Mouse (Mus musculus) stomach, embryonic 14.5 days (tissue): ENCODE measurements around the gene Cldn5. TPM values are rescaled to one million over a fixed set of nuclear protein-coding genes. Genes with fewer than 3 reads are reported as not detected.

Experiments
- ATAC-seq: fragments of 200-750 bp; cut with Nextera tagmentation; 2 replicates; pipeline ENCODE4 v1.8.0; 2017; ENCODE audit warnings: low read depth, moderate TSS enrichment; ENCODE audit not compliant: insufficient number of reproducible peaks, insufficient read depth, low FRiP score
- H3K27ac ChIP-seq: fragments of 300-500 bp; sonication (generic); 2 replicates; pipeline ENCODE4 v1.5.1; 2014; ENCODE audit warnings: mild to moderate bottlenecking, low read length, moderate library complexity, mixed read lengths
- H3K27me3 ChIP-seq: fragments of 300-500 bp; sonication (generic); 2 replicates; pipeline ENCODE4 v1.6.1; 2014; ENCODE audit warnings: low read length, control low read depth, mixed read lengths; ENCODE audit not compliant: control insufficient read depth, insufficient read depth
- H3K36me3 ChIP-seq: fragments of 300-500 bp; sonication (generic); 2 replicates; pipeline ENCODE4 v1.6.1; 2014; ENCODE audit warnings: mild to moderate bottlenecking, control low read depth, low read length, moderate library complexity, mixed read lengths; ENCODE audit not compliant: control insufficient read depth, insufficient read depth
- H3K4me1 ChIP-seq: fragments of 300-500 bp; sonication (generic); 2 replicates; pipeline ENCODE4 v1.6.1; 2014; ENCODE audit warnings: low read length, control low read depth, mixed read lengths; ENCODE audit not compliant: control insufficient read depth, insufficient read depth
- H3K4me2 ChIP-seq: fragments of 300-500 bp; sonication (generic); replicated peaks from 2 replicates; pipeline ENCODE4 v1.6.1; 2014; ENCODE audit warnings: low read depth, low read length, control low read depth
- H3K4me3 ChIP-seq: fragments of 300-500 bp; sonication (generic); 2 replicates; pipeline ENCODE4 v1.5.1; 2014; ENCODE audit warnings: low read depth, low read length, control low read depth
- H3K9ac ChIP-seq: fragments of 300-500 bp; sonication (generic); replicated peaks from 2 replicates; pipeline ENCODE4 v1.6.1; 2014; ENCODE audit warnings: low read depth, mild to moderate bottlenecking, control low read depth, low read length, moderate library complexity, mixed read lengths
- H3K9me3 ChIP-seq: fragments of 300-500 bp; sonication (generic); 2 replicates; pipeline ENCODE4 v1.6.1; 2016; ENCODE audit warnings: low read depth, low read length, control low read depth; ENCODE audit not compliant: control insufficient read depth
- WGBS: fragments of 180-500 bp; shearing (Covaris S2); extraction: QIAGEN DNeasy Blood & Tissue Kit; methylation state at CpG from one replicate; pipeline ENCODE4 v1.1.7; 2014; 5-methylcytosine and 5-hydroxymethylcytosine counted together
- polyA plus RNA-seq: library from polyadenylated mRNA; unstranded; fragments of >200 nt; fragmentation: Nextera tagmentation; extraction: Ambion mirVana; gene quantifications from 2 replicates; pipeline ENCODE4 v1.2.1, GENCODE M21; 2014

The Cldn5 gene
- polyA plus RNA-seq, 1 experiment from 2014 or later, result 15.5 TPM

GRCm38 (mm10) chr16:18777101-18778080, 744 bp downstream of the Cldn5 start:
- H3K9ac ChIP-seq, result peak overlapping the region; percentile 14; the same call in 1 of the 2 replicates
- H3K36me3 ChIP-seq, result peaks cover 4% of the 10 kb centered on the region; the same call in 1 of the 2 replicates
- peaks cover 32% of the 10 kb centered on the region for H3K27me3 ChIP-seq
- no peak overlapping the region for H3K27ac ChIP-seq
- H3K4me3 ChIP-seq, result peak overlapping the region; percentile 38
- no peaks in the 10 kb centered on the region for H3K9me3 ChIP-seq
- WGBS, result 3% methylated on average over 80 of the region's 80 CpGs
- ATAC-seq, result peak; percentile 26; the same call in 1 of the 2 replicates
- peak overlapping the region; percentile 49 for H3K4me2 ChIP-seq
- peaks cover 9% of the 10 kb centered on the region for H3K4me1 ChIP-seq

DNA sequence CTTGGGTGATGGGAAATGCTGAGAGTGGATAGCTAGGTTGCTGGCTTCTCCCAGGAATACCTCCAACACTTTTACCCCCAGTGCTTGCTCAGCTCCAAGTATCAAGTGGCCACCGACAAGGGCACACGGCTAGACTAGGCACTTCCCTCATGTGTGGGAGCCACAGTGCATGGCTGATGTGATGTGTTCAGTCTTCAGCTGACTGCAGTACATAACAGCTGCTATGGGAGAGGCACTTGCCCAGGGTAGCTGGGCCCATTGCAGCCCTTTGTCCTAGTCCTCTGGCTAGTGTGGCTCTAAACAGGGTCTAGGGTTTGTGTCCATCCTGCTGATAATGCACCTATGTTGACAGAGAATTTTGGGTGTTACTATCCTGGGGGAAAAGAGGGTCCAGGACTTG, 1.8 kb downstream of the Cldn5 start:
- Histone ChIP-seq H3K27me3 (peaks cover 32% of the 10 kb centered on the region), H3K27ac (no peak overlapping the region), H3K36me3 (peaks cover 6% of the 10 kb centered on the region; the same call in 1 of the 2 replicates), H3K4me3 (peak overlapping the region; percentile 38; the same call in 1 of the 2 replicates), H3K4me1 (peaks cover 9% of the 10 kb centered on the region), H3K9ac (no peak overlapping the region), H3K9me3 (no peaks in the 10 kb centered on the region), H3K4me2 (no peak overlapping the region)
- WGBS, result 56% methylated on average over 2 of the region's 2 CpGs
- no peak for ATAC-seq

- ATAC-seq, result no peak
- 90% methylated on average over 10 of the region's 10 CpGs for WGBS
- no peak overlapping the region for H3K27ac ChIP-seq
Observed at GRCm38 (mm10) chr16:18781810-18782209, 5.2 kb downstream of the Cldn5 start.

GRCm38 (mm10) chr16:18785025-18785424, 8.4 kb downstream of the Cldn5 start:
- peaks cover 27% of the 10 kb centered on the region for H3K36me3 ChIP-seq
- no peak overlapping the region for H3K4me2 ChIP-seq
- H3K4me3 ChIP-seq, result no peak overlapping the region
- ATAC-seq, result no peak
- H3K27me3 ChIP-seq, result no peaks in the 10 kb centered on the region
- no peak overlapping the region for H3K9ac ChIP-seq
- H3K9me3 ChIP-seq, result no peaks in the 10 kb centered on the region
- no peaks in the 10 kb centered on the region for H3K4me1 ChIP-seq
- H3K27ac ChIP-seq, result no peak overlapping the region
- 95% methylated on average over 7 of the region's 7 CpGs for WGBS

More at GRCm38 (mm10) chr16:18781810-18782209, 5.2 kb downstream of the Cldn5 start:
- Histone ChIP-seq H3K4me3 (no peak overlapping the region), H3K9me3 (no peaks in the 10 kb centered on the region), H3K9ac (no peak overlapping the region), H3K4me1 (peaks cover 8% of the 10 kb centered on the region), H3K36me3 (peaks cover 18% of the 10 kb centered on the region; the same call in 1 of the 2 replicates), H3K27me3 (peaks cover 19% of the 10 kb centered on the region), H3K4me2 (no peak overlapping the region)

GRCm38 (mm10) chr16:18785485-18785884, 8.8 kb downstream of the Cldn5 start:
- no peaks in the 10 kb centered on the region for H3K4me1 ChIP-seq
- ATAC-seq, result 0 out of 2 replicates have a peak, but pooled peaks have one; percentile 6

DNA sequence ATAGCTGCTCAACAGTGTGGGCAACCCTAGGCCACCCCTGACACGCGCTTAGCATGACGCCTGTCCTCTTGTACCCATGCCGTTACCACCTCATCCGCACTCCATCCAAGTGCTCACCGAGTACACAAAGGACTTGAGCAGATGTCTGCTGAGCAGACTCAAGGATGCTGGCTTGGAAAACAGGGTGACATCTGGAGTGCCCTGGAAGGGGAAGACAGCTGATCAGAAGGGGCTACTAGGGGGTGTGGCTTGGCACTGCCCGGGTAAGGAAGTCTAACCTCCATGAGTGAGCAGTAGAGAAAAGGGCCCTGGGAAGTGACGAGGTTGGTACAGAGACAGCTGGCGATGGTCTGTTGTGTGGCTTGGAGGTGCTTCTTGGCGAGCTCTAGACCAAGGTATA, 10.0 kb downstream of the Cldn5 start:
- H3K27ac ChIP-seq, result no peak overlapping the region
- H3K9me3 ChIP-seq, result no peaks in the 10 kb centered on the region
- H3K9ac ChIP-seq, result no peak overlapping the region
- H3K27me3 ChIP-seq, result no peaks in the 10 kb centered on the region
- WGBS, result 92% methylated on average over 10 of the region's 10 CpGs
- no peak for ATAC-seq
- no peak overlapping the region for H3K4me3 ChIP-seq
- H3K4me2 ChIP-seq, result no peak overlapping the region
- no peaks in the 10 kb centered on the region for H3K4me1 ChIP-seq
- peaks cover 31% of the 10 kb centered on the region for H3K36me3 ChIP-seq

More at GRCm38 (mm10) chr16:18785485-18785884, 8.8 kb downstream of the Cldn5 start:
- Histone ChIP-seq H3K27ac (no peak overlapping the region), H3K9me3 (no peaks in the 10 kb centered on the region), H3K27me3 (no peaks in the 10 kb centered on the region), H3K36me3 (peaks cover 31% of the 10 kb centered on the region), H3K9ac (no peak overlapping the region), H3K4me3 (no peak overlapping the region), H3K4me2 (no peak overlapping the region)
- 98% methylated on average over 1 of the region's 1 CpGs for WGBS

DNA sequence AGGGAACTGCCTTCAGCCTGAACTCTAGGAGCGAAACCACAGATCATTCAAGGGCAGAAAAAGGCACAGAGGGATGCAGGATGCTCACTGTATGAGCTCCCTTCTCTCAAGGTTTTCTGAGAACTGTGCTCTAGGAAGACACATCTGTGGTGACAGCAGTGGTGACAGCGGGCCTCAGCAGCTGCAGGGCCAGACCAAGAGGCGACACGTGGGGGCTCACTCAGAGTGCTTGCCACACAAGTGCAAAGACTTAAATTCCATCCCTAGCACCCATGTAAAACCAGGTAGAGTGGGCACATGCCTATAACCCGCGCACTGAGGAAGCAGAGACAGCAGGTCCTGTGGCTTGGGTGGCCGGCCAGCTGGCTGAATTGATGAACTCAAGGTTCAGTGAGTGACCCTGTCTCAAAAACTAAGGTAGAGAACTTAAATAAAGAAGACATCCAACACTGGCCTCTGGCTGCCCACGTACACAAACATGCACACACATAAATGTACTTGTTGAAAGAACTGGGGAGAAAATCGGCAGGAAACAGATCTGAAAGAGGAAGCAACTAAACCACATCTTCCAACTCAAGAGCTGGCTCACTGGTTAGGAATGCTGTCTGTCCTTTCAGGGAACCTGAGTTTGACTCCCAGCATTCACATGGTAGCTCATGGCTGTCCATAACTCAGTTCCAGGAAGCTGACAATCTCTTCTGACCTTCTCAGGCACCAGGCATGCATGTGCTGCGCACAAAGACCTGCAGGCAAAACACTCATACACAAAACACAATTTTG, 12.2 kb downstream of the Cldn5 start:
- no peak for ATAC-seq
- no peak overlapping the region for H3K27ac ChIP-seq
- WGBS, result 85% methylated on average over 10 of the region's 10 CpGs
- H3K9me3 ChIP-seq, result no peaks in the 10 kb centered on the region
- H3K4me2 ChIP-seq, result no peak overlapping the region
- H3K27me3 ChIP-seq, result no peaks in the 10 kb centered on the region
- H3K4me1 ChIP-seq, result no peaks in the 10 kb centered on the region
- H3K36me3 ChIP-seq, result peaks cover 28% of the 10 kb centered on the region
- H3K9ac ChIP-seq, result no peak overlapping the region
- no peak overlapping the region for H3K4me3 ChIP-seq

GRCm38 (mm10) chr16:18795223-18795899, 18.7 kb downstream of the Cldn5 start:
- Histone ChIP-seq H3K4me2 (no peak overlapping the region), H3K27ac (no peak overlapping the region), H3K4me3 (no peak overlapping the region), H3K36me3 (peaks cover 43% of the 10 kb centered on the region), H3K27me3 (no peaks in the 10 kb centered on the region), H3K9ac (no peak overlapping the region), H3K4me1 (no peaks in the 10 kb centered on the region), H3K9me3 (no peaks in the 10 kb centered on the region)
- no peak for ATAC-seq
- 92% methylated on average over 11 of the region's 11 CpGs for WGBS
